Mouse (Mus musculus) forebrain, embryonic 14.5 days (tissue): ENCODE results near the gene Ccnf. TPM values are rescaled to one million over a fixed set of nuclear protein-coding genes. Genes with fewer than 3 reads are reported as not detected.
A peak's percentile ranks its signal among the peaks of the same experiment; 100 is the strongest.

Experiments
- ATAC-seq: fragments of 200-750 bp; cut with Nextera tagmentation; 2 replicates; pipeline ENCODE4 v1.8.0; 2017; ENCODE audit warnings: mild to moderate bottlenecking, moderate library complexity
- DNase-seq: peaks from one replicate; pipeline ENCODE4 v3.0.0-alpha.2; 2015; ENCODE audit warnings: low spot score
- H3K27ac ChIP-seq: fragments of 300-500 bp; sonication (generic); 2 replicates; pipeline ENCODE4 v1.5.1; 2014; ENCODE audit warnings: low read depth, mild to moderate bottlenecking, control low read depth, low read length, moderate library complexity
- H3K27me3 ChIP-seq: fragments of 300-500 bp; sonication (generic); replicated peaks from 2 replicates; pipeline ENCODE4 v1.6.1; 2014; ENCODE audit warnings: low read length, control low read depth, mixed read lengths; ENCODE audit not compliant: control insufficient read depth, insufficient read depth
- H3K36me3 ChIP-seq: fragments of 300-500 bp; sonication (generic); 2 replicates; pipeline ENCODE4 v1.6.1; 2014; ENCODE audit warnings: low read length, control low read depth; ENCODE audit not compliant: control insufficient read depth, insufficient read depth
- H3K4me1 ChIP-seq: fragments of 300-500 bp; sonication (generic); 2 replicates; pipeline ENCODE4 v1.6.1; 2014; ENCODE audit warnings: antibody characterized with exemption, low read length, control low read depth; ENCODE audit not compliant: control insufficient read depth, insufficient read depth
- H3K4me2 ChIP-seq: fragments of 300-500 bp; sonication (generic); 2 replicates; pipeline ENCODE4 v1.6.1; 2014; ENCODE audit warnings: mild to moderate bottlenecking, control low read depth, low read length
- H3K4me3 ChIP-seq: fragments of 300-500 bp; sonication (generic); 2 replicates; pipeline ENCODE4 v1.5.1; 2014; ENCODE audit warnings: low read depth, low read length, control low read depth
- H3K9ac ChIP-seq: fragments of 300-500 bp; sonication (generic); 2 replicates; pipeline ENCODE4 v1.6.1; 2014; ENCODE audit warnings: mild to moderate bottlenecking, low read length, control low read depth, moderate library complexity
- H3K9me3 ChIP-seq: fragments of 300-500 bp; sonication (generic); replicated peaks from 2 replicates; pipeline ENCODE4 v1.6.1; 2016; ENCODE audit warnings: low read length, control low read depth, mixed read lengths; ENCODE audit not compliant: control insufficient read depth
- WGBS: fragments of 180-500 bp; shearing (Covaris S2); extraction: QIAGEN DNeasy Blood & Tissue Kit; methylation state at CpG from one replicate; pipeline ENCODE4 v1.1.7; 2014; 5-methylcytosine and 5-hydroxymethylcytosine counted together
- polyA plus RNA-seq: library from polyadenylated mRNA; unstranded; fragments of >200 nt; fragmentation: Nextera tagmentation; extraction: Ambion mirVana; gene quantifications from 2 replicates; pipeline ENCODE4 v1.2.1, GENCODE M21; 2014

The Ccnf gene
- polyA plus RNA-seq, 1 experiment from 2014 or later: 31.8 TPM

DNA sequence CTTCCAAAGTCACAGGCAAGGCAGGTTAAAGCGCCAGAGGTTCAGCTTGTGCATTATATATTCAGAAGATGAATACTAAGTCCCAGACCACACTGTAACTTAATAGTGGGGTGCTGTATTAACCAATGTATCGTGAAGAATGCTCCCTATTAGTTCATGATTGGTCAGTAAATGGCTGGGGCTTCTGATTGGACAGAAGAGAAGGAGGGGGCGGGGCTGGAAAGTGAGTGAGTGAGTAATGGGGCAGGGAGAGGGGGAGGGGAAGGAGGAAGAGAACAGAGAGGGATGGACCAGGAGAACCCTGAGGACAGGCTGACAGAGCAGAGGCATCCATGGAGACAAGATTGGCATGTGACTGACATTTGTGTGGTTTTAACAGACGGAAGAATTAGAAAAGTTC, 34.4 kb downstream of the Ccnf start:
- H3K9me3 ChIP-seq: no peaks in the 10 kb centered on the region
- peaks cover 27% of the 10 kb centered on the region for H3K36me3 ChIP-seq
- 69% methylated on average over 4 of the region's 4 CpGs for WGBS
- no peak for DNase-seq
- no peak overlapping the region for H3K9ac ChIP-seq
- H3K4me2 ChIP-seq: no peak overlapping the region
- H3K27me3 ChIP-seq: no peaks in the 10 kb centered on the region
- ATAC-seq: no peak
- H3K4me3 ChIP-seq: no peak overlapping the region
- no peak overlapping the region for H3K27ac ChIP-seq
- H3K4me1 ChIP-seq: peaks cover 15% of the 10 kb centered on the region

DNA sequence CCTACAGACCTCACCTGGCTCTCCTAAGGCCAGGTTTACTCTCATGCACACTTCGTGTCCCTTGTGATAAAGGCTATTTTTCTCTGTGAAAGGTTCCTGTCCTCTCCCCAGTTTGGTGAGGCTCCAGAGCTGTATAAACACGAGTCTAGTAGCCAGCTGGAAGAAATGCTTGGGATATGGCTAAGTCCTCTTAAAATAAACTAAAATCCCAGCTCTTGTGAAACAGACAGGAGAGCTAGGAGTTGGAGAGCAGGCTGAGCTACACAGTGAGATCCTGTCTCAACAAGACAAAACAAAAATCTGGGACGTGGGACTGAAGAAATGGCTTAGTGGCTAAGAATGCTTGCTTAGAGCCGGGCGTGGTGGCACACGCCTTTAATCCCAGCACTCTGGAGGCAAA, 38.1 kb downstream of the Ccnf start:
- Histone ChIP-seq H3K4me2 (no peak overlapping the region), H3K36me3 (peaks cover 25% of the 10 kb centered on the region), H3K27me3 (peaks cover 4% of the 10 kb centered on the region; the same call in 1 of the 2 replicates), H3K9ac (no peak overlapping the region), H3K27ac (no peak overlapping the region), H3K9me3 (no peaks in the 10 kb centered on the region), H3K4me1 (peaks cover 27% of the 10 kb centered on the region), H3K4me3 (no peak overlapping the region)
- DNase-seq (no peak), ATAC-seq (no peak)
- WGBS: 77% methylated on average over 6 of the region's 6 CpGs

DNA sequence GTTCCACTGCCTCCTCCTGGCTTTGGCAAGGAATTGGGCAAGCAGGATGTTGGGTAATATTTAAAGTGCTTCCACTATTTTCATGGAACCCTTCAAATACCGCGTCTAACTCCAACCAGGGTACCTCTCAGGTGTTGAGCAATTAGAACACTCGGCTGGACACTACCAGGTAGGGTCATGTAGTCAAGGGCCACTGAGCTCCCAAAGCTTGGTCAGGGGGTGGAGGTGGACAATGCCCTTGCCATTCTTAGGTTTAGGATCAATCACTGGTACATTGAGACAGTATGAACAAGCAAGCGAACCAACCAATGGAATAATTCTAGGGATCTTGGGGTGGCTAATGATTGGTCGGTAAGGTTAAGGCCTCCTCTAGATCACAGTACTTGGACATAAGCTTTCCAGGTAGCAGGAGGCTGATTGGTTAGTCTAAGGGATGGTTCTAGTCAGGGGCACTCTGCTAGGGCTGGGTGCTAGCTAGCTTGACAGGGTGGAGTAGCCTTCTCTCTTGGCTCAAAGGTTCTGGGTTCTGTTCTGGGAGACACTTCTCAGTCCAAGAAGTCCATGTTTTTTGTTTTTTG, 38.8 kb downstream of the Ccnf start:
- H3K4me1 ChIP-seq: peaks cover 30% of the 10 kb centered on the region
- DNase-seq (no peak), ATAC-seq (no peak)
- peaks cover 19% of the 10 kb centered on the region for H3K36me3 ChIP-seq
- H3K9ac ChIP-seq: no peak overlapping the region
- H3K9me3 ChIP-seq: no peaks in the 10 kb centered on the region
- H3K27ac ChIP-seq: no peak overlapping the region
- WGBS: 27% methylated on average over 5 of the region's 5 CpGs
- peaks cover 11% of the 10 kb centered on the region for H3K27me3 ChIP-seq
- H3K4me3 ChIP-seq: peak overlapping the region; percentile 55; the same call in 1 of the 2 replicates
- H3K4me2 ChIP-seq: peak overlapping the region; percentile 98

DNA sequence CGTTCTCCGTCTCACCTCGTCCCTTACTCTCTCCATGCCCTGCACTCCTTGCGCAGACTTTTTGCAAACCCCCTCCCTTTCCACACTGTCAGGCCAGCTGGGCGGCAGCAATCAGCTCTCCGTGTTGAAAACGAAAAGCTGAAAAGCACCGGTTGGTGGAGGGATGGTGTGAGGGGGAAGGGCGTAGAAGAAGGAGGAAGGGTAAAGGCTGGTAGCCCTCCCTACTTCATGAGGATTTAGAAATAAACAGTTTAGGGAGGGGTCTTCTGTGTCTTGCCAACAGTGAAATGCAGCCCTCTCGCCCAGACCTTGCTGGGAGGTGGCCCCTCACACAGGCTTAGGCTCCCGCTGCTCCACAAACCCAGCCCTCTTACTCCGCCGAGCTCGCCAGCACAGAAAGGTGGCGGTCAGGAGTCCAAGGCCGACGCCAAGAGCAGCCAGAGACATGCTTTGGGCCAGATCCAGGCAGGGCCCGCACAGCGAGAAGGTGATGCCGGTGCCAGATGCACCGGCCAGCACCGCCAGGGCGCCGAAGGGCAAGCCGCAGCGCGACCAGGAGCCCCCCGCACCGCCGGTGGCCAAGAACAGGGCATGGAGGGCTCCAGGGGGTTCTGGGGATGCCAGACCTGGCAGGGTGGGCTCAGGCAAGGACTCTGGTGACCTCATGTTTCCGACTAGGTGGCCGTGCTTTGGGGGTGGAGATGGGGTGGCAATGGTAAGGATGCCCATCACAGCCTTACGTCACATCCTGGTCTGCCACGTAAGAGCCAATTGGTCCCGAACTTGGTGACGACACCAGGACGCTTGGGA, 39.4 kb downstream of the Ccnf start:
- Histone ChIP-seq H3K9me3 (no peaks in the 10 kb centered on the region), H3K4me2 (peak overlapping the region; percentile 98), H3K4me3 (peak overlapping the region; percentile 55), H3K36me3 (peaks cover 17% of the 10 kb centered on the region), H3K27ac (peak overlapping the region; percentile 61), H3K4me1 (peaks cover 31% of the 10 kb centered on the region), H3K27me3 (peaks cover 18% of the 10 kb centered on the region), H3K9ac (peak overlapping the region; percentile 83)
- DNase-seq (peak; percentile 92), ATAC-seq (peak; percentile 61)
- WGBS: 2% methylated on average over 37 of the region's 37 CpGs

DNA sequence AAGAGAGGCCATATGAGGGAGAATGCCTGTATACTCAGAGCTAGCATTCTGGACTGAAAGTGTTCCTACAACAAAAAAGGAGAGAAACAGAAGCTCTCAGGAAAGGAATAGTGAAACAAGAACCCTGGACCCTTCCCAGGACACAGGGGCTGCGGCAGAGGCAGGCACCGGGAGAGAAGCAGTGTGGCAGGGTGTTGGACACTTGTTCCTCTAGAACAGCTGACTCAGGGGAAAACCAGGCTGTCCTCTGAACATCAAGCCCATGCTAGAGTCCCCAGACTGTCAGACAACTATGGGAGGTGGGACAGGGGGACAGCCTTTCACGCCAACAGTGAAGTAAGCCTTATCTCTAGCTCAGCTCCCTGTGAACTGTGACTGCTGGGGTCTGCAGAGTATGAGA, 40.7 kb downstream of the Ccnf start:
- ATAC-seq: no peak
- Histone ChIP-seq H3K36me3 (peaks cover 5% of the 10 kb centered on the region), H3K4me3 (no peak overlapping the region), H3K4me2 (no peak overlapping the region), H3K9me3 (no peaks in the 10 kb centered on the region), H3K27me3 (peaks cover 20% of the 10 kb centered on the region), H3K4me1 (peaks cover 42% of the 10 kb centered on the region), H3K9ac (no peak overlapping the region), H3K27ac (no peak overlapping the region)
- DNase-seq: no peak
- 83% methylated on average over 3 of the region's 3 CpGs for WGBS

DNA sequence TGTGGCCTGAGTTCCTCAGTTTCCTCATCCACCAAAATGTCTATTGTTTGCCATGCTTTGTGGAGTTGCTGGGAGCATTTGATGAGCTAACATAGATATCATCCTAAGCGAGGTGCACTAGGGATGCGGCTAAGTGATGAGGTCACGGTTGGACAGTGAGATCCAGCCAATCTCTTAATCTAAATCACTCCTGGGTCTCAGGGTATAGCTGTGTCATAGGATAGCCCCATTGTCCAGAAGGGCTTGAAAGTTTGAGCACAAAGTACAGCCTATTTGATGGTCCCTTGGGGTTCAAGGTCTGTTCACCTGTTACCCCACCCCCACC, 41.4 kb downstream of the Ccnf start:
- Histone ChIP-seq H3K27me3 (peaks cover 20% of the 10 kb centered on the region), H3K36me3 (no peaks in the 10 kb centered on the region), H3K9me3 (no peaks in the 10 kb centered on the region), H3K4me2 (peak overlapping the region; percentile 97), H3K27ac (peak overlapping the region; percentile 65; the same call in 1 of the 2 replicates), H3K4me1 (peaks cover 42% of the 10 kb centered on the region), H3K4me3 (no peak overlapping the region), H3K9ac (no peak overlapping the region)
- no peak for DNase-seq
- ATAC-seq: no peak
- WGBS: 66% methylated on average over 3 of the region's 3 CpGs

DNA sequence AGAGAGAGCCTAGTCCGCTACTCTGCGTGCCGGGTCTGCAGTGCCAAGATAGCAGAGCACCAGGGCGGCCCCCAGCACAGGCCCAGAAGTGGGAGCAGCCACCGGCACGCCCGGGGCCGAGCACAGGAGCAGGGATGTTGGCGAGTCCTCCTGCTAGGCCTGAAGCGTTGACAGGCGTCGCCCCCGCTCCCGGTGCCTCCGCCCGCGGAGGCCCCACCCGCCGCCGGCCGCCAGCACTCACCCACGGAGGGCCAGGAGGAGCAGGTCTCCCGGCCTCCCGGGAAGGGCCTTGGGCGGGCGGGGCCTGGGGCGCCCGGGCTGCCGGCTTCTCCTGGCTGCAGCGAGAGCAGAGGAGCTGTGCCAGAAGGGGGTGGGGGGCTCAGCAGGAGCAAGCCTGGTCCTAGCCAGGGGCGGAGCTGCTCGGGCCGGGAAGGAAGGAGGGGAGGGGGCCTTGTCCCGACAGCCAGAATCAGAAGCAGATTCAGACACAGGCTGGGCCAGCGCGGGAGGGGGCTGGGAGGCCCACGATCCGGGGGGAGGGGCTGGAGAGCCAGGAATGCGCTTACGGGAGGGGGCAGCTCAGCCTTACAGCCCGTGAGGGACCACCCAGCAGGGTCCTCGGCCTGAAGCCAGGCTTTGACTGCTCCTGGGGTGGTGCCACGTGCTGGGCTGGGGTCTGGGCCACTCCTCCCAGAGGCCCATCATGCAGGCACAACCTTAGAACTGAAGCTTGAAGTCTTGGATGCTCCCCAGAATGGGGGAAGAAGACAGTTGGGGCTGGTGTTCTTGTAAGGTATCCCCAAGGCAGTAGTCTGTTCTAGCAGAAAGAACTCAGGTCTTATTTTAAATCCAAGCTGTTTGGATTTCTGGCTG, 42.0 kb downstream of the Ccnf start, which contains the start of gene Ntn3:
Ntn3 (minus strand) TSS at position 489 of the 873 bp plus-strand sequence.
- ATAC-seq (peak; percentile 47), DNase-seq (peak; percentile 79)
- under 1% methylated on average over 37 of the region's 43 CpGs for WGBS
- Histone ChIP-seq H3K9ac (peak within 1 kb of the TSS; percentile 88), H3K4me3 (peak within 1 kb of the TSS; percentile 46), H3K4me2 (peak within 1 kb of the TSS; percentile 97), H3K9me3 (no peaks in the 10 kb centered on the region), H3K27me3 (peaks cover 20% of the 10 kb centered on the region), H3K27ac (peak within 1 kb of the TSS; percentile 65; the same call in 1 of the 2 replicates), H3K36me3 (no peaks in the 10 kb centered on the region), H3K4me1 (peaks cover 48% of the 10 kb centered on the region)

DNA sequence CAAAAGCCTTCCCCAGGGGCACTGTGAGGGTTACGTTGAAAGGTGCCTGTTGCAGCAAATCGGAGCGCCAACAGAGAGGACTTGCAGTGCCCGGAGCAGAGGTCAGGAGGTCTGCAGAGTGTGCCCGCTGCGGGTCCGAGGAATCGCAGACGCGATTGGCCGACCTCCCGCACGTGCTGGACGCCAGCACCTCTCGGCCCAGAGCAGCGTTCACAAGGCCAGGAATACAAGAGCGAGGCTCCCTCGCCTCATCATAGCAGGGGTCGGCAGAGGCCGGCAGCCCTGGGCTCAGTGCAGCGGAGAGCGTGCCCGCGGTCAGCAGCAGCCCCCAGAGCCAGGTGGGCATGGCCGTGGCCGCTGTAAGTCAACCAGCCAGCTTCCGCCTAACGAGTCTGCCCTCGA, 42.6 kb downstream of the Ccnf start:
- ATAC-seq: no peak
- Histone ChIP-seq H3K27ac (peak overlapping the region; percentile 65; the same call in 1 of the 2 replicates), H3K4me1 (peaks cover 54% of the 10 kb centered on the region), H3K9ac (peak overlapping the region; percentile 88), H3K27me3 (peaks cover 20% of the 10 kb centered on the region), H3K36me3 (no peaks in the 10 kb centered on the region), H3K4me2 (peak overlapping the region; percentile 97), H3K9me3 (no peaks in the 10 kb centered on the region), H3K4me3 (peak overlapping the region; percentile 46)
- WGBS: 3% methylated on average over 29 of the region's 29 CpGs
- no peak for DNase-seq
